Mouse (Mus musculus) E14TG2a.4 (cell line): ENCODE data around the gene Ttc26.

Source experiments
- CTCF ChIP-seq: conservative IDR thresholded peaks from 2 replicates; pipeline ENCODE4 v1.5.1; 2014; ENCODE audit warnings: low read length
- POU5F1 ChIP-seq: IDR thresholded peaks from 2 replicates; pipeline ENCODE4 v1.6.1; 2014; ENCODE audit warnings: low read length, borderline replicate concordance

DNA sequence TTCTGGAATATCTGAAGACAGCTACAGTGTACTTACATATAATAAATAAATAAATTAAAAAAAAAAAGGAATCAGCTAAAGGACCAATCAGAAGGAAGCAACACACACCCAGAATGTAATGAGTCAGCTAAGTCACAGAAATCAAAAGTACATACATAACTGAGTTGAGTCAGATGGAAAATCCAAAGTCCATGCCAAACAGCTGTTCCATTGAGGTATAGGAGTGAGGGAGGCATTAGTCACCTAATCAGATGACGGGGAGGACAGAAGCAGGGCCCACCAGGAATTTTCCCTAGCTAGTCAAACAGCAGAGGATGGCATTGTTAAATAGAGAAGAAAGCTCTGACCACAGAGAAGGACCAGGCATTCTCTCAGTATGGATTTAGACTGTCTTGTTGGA is 7.0 kb upstream of the Ttc26 start:
- no peak for TF ChIP-seq CTCF
- no peak for TF ChIP-seq POU5F1
